10 mouse cellular contexts compared by ENCODE assay signal in the genomic region with DNA sequence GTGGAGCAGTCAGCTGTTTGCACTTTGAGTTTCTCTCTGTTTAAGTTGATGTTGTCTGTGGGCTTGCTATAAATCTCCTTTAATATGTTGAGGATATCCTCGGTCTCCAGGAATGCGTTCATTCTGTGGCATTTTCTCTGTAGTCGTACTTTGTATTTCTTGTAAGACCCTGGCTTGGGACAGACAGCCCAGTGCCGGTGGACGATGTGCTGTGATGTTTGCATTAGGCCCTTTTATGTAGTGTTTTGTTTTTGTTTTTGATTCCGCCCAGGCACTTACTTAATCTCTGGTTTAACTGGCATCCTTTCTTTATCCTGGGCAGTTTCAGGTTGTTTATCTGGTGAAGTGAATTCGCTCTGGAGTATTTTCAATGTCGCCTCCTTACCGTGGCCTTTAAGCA. TPM values are rescaled to one million over a fixed set of nuclear protein-coding genes. Genes with fewer than 3 reads are reported as not detected.
DNase-seq lines count a peak whose midpoint lies in the region; ATAC-seq and TF ChIP-seq lines count a peak whose summit lies in the region.
"Had no signal": no experiment of that assay in that cellular context is flagged by ENCODE, and none has a peak within 500 bp of the region (broad histone marks: within the 10 kb centered on the region; RNA-seq: fewer than 3 reads in every experiment).

No protein-coding gene starts in this region.

- no peaks in the 10 kb centered on the region for H3K36me3 ChIP-seq in heart, embryonic 11.5 days (ENCODE audit: control insufficient read depth, insufficient read depth, low read length)
- H3K36me3 ChIP-seq in midbrain, embryonic 10.5 days, result peaks cover 14% of the 10 kb centered on the region
- no peaks in the 10 kb centered on the region for H3K36me3 ChIP-seq in midbrain, postnatal 0 days (ENCODE audit: insufficient read depth, low read length)
- no peaks in the 10 kb centered on the region for H3K36me3 ChIP-seq in hindbrain, postnatal 0 days (ENCODE audit: insufficient read depth, low read length)
- no peaks in the 10 kb centered on the region for H3K36me3 ChIP-seq in neural tube, embryonic 15.5 days

- H3K9ac ChIP-seq in heart, embryonic 11.5 days (ENCODE audit: low read depth, low read length), result peak overlapping the region; percentile 61
- no peak overlapping the region for H3K9ac ChIP-seq in midbrain, postnatal 0 days (replicated peaks; ENCODE audit: low read length, poor library complexity, severe bottlenecking)
- 0 out of 2 replicates have a peak overlapping the region, but pooled peaks have one; percentile 9 for H3K9ac ChIP-seq in hindbrain, postnatal 0 days (replicated peaks; ENCODE audit: low read length)
- peak overlapping the region; percentile 5; the same call in 1 of the 2 replicates for H3K9ac ChIP-seq in neural tube, embryonic 15.5 days (replicated peaks)

- H3K9me3 ChIP-seq in heart, embryonic 11.5 days (replicated peaks; ENCODE audit: control insufficient read depth, low read length), result no peaks in the 10 kb centered on the region
- H3K9me3 ChIP-seq in midbrain, embryonic 10.5 days (replicated peaks), result no peaks in the 10 kb centered on the region
- no peaks in the 10 kb centered on the region for H3K9me3 ChIP-seq in midbrain, postnatal 0 days (ENCODE audit: low read length)
- no peaks in the 10 kb centered on the region for H3K9me3 ChIP-seq in hindbrain, postnatal 0 days (ENCODE audit: low read length)
- no peaks in the 10 kb centered on the region for H3K9me3 ChIP-seq in neural tube, embryonic 15.5 days (replicated peaks)

- H3K27ac ChIP-seq in heart, embryonic 11.5 days (ENCODE audit: low read depth, low read length), result peak overlapping the region; percentile 92
- peak overlapping the region; percentile 85 for H3K27ac ChIP-seq in midbrain, embryonic 10.5 days (replicated peaks)
- H3K27ac ChIP-seq in midbrain, postnatal 0 days (ENCODE audit: low read depth, low read length), result no peak overlapping the region
- H3K27ac ChIP-seq in hindbrain, postnatal 0 days, result peak overlapping the region; percentile 7; the same call in 1 of the 2 replicates
- H3K27ac ChIP-seq in neural tube, embryonic 15.5 days (replicated peaks), result no peak overlapping the region; the same call in 1 of the 2 replicates

- H3K4me3 ChIP-seq in heart, embryonic 11.5 days (ENCODE audit: low read depth, low read length), result peak overlapping the region; percentile 21; the same call in 1 of the 2 replicates
- peak overlapping the region; percentile 14; the same call in 1 of the 2 replicates for H3K4me3 ChIP-seq in midbrain, embryonic 10.5 days
- no peak overlapping the region for H3K4me3 ChIP-seq in midbrain, postnatal 0 days (ENCODE audit: low read depth, low read length)
- H3K4me3 ChIP-seq in hindbrain, postnatal 0 days (ENCODE audit: low read length), result no peak overlapping the region
- H3K4me3 ChIP-seq in neural tube, embryonic 15.5 days (replicated peaks), result no peak overlapping the region

- WGBS in heart, embryonic 11.5 days (ENCODE audit: insufficient replicate concordance), result 26% methylated on average over 9 of the region's 9 CpGs
- 34% methylated on average over 9 of the region's 9 CpGs for WGBS in midbrain, embryonic 10.5 days
- WGBS in midbrain, postnatal 0 days, result 17% methylated on average over 9 of the region's 9 CpGs
- 29% methylated on average over 9 of the region's 9 CpGs for WGBS in hindbrain, postnatal 0 days
- 21% methylated on average over 9 of the region's 9 CpGs for WGBS in neural tube, embryonic 15.5 days

- no peak for DNase-seq in heart, postnatal 10 days
- DNase-seq in midbrain, embryonic 10.5 days (ENCODE audit: low spot score), result no peak
- DNase-seq in midbrain, postnatal 0 days (ENCODE audit: low spot score), result no peak
- DNase-seq in hindbrain, postnatal 0 days (ENCODE audit: low spot score), result no peak
- no peak for DNase-seq in urinary bladder, adult 18-20 months (ENCODE audit: low spot score in 2 of 2)
- DNase-seq: cerebellum, adult 11-12 months; lung, postnatal 14 days had no signal

- no peak for TF ChIP-seq CTCF in midbrain, postnatal 0 days (IDR thresholded peaks at IDR 0.05)
- no peak for TF ChIP-seq CTCF in hindbrain, postnatal 0 days (IDR thresholded peaks at IDR 0.05; ENCODE audit: low read depth)

- no peak for ATAC-seq in heart, embryonic 11.5 days (replicated peaks; ENCODE audit: insufficient number of reproducible peaks, low FRiP score, low TSS enrichment)
- no peak for ATAC-seq in midbrain, postnatal 0 days (ENCODE audit: low FRiP score)
- ATAC-seq in hindbrain, postnatal 0 days, result no peak
- no peak for ATAC-seq in neural tube, embryonic 15.5 days (ENCODE audit: low FRiP score)
- ATAC-seq in cerebellum, adult (ENCODE audit: insufficient number of reproducible peaks, low FRiP score, low TSS enrichment), result no peak

- intact Hi-C loops in heart, postnatal 10 days (cut with DNase I), result no loop called here

- no peaks in the 10 kb centered on the region for H3K27me3 ChIP-seq in heart, embryonic 11.5 days (ENCODE audit: control insufficient read depth, insufficient read depth, low read length)
- H3K27me3 ChIP-seq in midbrain, embryonic 10.5 days (ENCODE audit: low read depth, poor library complexity, severe bottlenecking), result no peaks in the 10 kb centered on the region
- no peaks in the 10 kb centered on the region for H3K27me3 ChIP-seq in midbrain, postnatal 0 days (ENCODE audit: insufficient read depth, low read length)
- no peaks in the 10 kb centered on the region for H3K27me3 ChIP-seq in hindbrain, postnatal 0 days (ENCODE audit: insufficient read depth, low read length)
- no peaks in the 10 kb centered on the region for H3K27me3 ChIP-seq in neural tube, embryonic 15.5 days (replicated peaks)

- peaks cover 42% of the 10 kb centered on the region for H3K4me1 ChIP-seq in heart, embryonic 11.5 days (ENCODE audit: control insufficient read depth, insufficient read depth, low read length)
- peaks cover 49% of the 10 kb centered on the region for H3K4me1 ChIP-seq in midbrain, embryonic 10.5 days
- H3K4me1 ChIP-seq in midbrain, postnatal 0 days (ENCODE audit: insufficient read depth, low read length), result peaks cover 7% of the 10 kb centered on the region; the same call in 1 of the 2 replicates
- H3K4me1 ChIP-seq in hindbrain, postnatal 0 days (ENCODE audit: insufficient read depth, low read length), result peaks cover 23% of the 10 kb centered on the region
- H3K4me1 ChIP-seq in neural tube, embryonic 15.5 days, result peaks cover 42% of the 10 kb centered on the region

- peak overlapping the region; percentile 56 for H3K4me2 ChIP-seq in heart, embryonic 11.5 days
- no peak overlapping the region for H3K4me2 ChIP-seq in midbrain, postnatal 0 days (ENCODE audit: low read depth, low read length, poor library complexity, severe bottlenecking)
- H3K4me2 ChIP-seq in hindbrain, postnatal 0 days (ENCODE audit: low read depth, low read length), result 0 out of 2 replicates have a peak overlapping the region, but pooled peaks have one; percentile 3
- no peak overlapping the region; the same call in 1 of the 2 replicates for H3K4me2 ChIP-seq in neural tube, embryonic 15.5 days

RNA-seq across cellular contexts. Expression of a gene that starts 22.5 kb away (rescaled TPM):
- polyA plus RNA-seq in heart, embryonic 11.5 days (2014; fragmentation: Nextera tagmentation; extraction: Ambion mirVana), result 18.5 and 23.0 TPM in 2 replicates
- total RNA-seq in heart, postnatal 10 days (2021), result 10 to 100 TPM; 33.9 to 36.9 TPM
- 19.8 and 21.3 TPM in 2 replicates for polyA plus RNA-seq in midbrain, embryonic 10.5 days (2016; fragmentation: Nextera tagmentation; extraction: Ambion mirVana)
- total RNA-seq in midbrain, postnatal 0 days (2014; rRNA removed), result 43.7 and 45.5 TPM in 2 replicates
- 26.6 and 28.0 TPM in 2 replicates for polyA plus RNA-seq in midbrain, postnatal 0 days (2015; fragmentation: Nextera tagmentation; extraction: Ambion mirVana)
- 28.0 and 29.7 TPM in 2 replicates for total RNA-seq in hindbrain, postnatal 0 days (2014; rRNA removed)
- 22.6 and 22.9 TPM in 2 replicates for polyA plus RNA-seq in hindbrain, postnatal 0 days (2015; fragmentation: Nextera tagmentation; extraction: Ambion mirVana)
- polyA plus RNA-seq in neural tube, embryonic 15.5 days (2015; fragmentation: Nextera tagmentation; extraction: Ambion mirVana), result 22.3 and 22.7 TPM in 2 replicates

Comparison
In these comparisons a context has a peak if more than half of its experiments do, and no peak if none do; other contexts are left out.
1. H3K27ac ChIP-seq: peak in heart, embryonic 11.5 days (single experiment), midbrain, embryonic 10.5 days (single experiment) and hindbrain, postnatal 0 days (single experiment); none in midbrain, postnatal 0 days (single experiment) and neural tube, embryonic 15.5 days (single experiment).
2. H3K4me3 ChIP-seq: peak in heart, embryonic 11.5 days (single experiment) and midbrain, embryonic 10.5 days (single experiment); none in midbrain, postnatal 0 days (single experiment), hindbrain, postnatal 0 days (single experiment) and neural tube, embryonic 15.5 days (single experiment).
3. H3K4me2 ChIP-seq: peak in heart, embryonic 11.5 days (single experiment) and hindbrain, postnatal 0 days (single experiment); none in midbrain, postnatal 0 days (single experiment) and neural tube, embryonic 15.5 days (single experiment).